Mouse (Mus musculus): ENCODE results near the gene Tbc1d20. TPM values are rescaled to one million over a fixed set of nuclear protein-coding genes. Genes with fewer than 3 reads are reported as not detected.
A peak's percentile ranks its signal among the peaks of the same experiment; 100 is the strongest.

Tbc1d20 gene
- polyA plus RNA-seq, 1 experiment from 2014 or later = 30.3 TPM

DNA sequence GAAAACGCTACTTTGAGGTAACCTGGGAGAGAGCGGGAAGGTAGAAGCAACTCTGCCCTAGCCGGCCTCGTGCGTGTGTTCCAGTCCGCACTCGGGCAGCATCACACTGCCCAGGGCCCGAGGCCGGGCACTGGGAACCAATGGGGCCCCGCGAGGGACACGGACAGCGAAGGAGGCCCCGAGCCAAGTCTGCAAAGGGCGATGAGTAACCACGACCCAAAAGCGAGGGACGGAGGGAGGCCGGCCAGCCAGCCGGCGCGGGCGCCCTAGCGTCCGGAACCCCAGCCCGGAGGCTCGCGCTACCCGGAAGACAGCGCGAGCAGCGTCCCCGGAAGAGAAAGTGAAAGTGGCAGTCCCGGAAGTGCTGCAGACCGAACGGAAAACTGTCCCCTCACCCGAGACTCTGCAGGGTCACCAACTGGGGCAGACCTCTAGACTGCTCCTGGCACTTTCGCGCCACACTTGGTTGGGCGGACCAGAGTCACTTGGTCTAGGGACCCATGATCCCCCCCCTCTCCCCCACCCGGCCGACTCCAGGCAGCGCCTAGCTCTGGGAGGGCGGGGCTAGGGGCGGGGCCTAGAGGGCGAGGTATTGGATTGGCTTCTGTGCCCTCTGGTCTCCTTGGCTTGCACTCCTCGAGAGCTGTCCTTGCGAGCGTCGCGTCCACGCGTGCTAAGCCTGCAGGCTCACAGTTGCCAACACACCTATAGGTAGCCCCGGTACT lies 38.6 kb downstream of the Tbc1d20 start, which contains the start of gene Rbck1:
Rbck1 (minus strand) TSS at position 553 of the 725 bp plus-strand sequence.
- Histone ChIP-seq H3K4me1 (peaks cover 34% of the 10 kb centered on the region), H3K36me3 (peaks cover 37% of the 10 kb centered on the region), H3K27ac (replicated peaks) (peak within 1 kb of the TSS; percentile 93), H3K9me3 (replicated peaks) (no peaks in the 10 kb centered on the region), H3K4me3 (peak within 1 kb of the TSS; percentile 87), H3K27me3 (ENCODE audit: low read depth, poor library complexity, severe bottlenecking) (0 out of 2 replicates have a peak, but pooled peaks cover 5% of the 10 kb centered on the region)
- DNase-seq (ENCODE audit: low spot score) = peak; percentile 94
- under 1% methylated on average over 54 of the region's 54 CpGs for WGBS

DNA sequence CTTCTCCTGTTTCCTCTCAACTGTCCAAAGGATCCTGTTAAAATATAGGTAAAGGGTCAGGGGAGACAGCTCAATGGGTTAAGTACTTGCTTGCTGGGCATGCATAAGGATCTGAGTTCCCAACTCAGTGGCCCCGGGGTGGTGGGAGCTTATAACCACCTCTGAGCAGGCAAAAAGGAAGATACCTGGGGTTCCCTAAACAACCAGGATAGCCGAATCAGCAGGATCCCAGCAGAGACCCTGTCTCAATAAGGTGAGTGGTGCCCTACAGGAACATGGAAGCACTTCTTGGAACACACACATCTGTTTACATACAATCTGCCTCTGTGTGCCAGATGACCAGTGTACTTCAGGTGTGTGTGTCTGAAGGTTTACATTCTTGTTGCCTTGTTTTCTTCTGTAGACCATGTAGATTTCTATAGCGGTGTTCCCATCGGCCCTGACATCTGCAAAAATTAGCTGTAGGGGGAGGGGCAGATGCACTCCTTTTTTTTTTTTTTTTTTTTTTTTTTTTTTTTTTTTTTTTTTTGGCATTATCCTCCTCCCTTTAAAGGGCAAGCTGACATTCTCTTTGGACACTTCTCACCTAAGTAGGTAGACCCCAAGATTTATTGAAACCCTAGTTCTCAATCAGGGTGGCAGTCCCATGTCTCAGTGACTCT lies 39.8 kb downstream of the Tbc1d20 start:
- Histone ChIP-seq H3K36me3 (peaks cover 24% of the 10 kb centered on the region), H3K27me3 (ENCODE audit: low read depth, poor library complexity, severe bottlenecking) (0 out of 2 replicates have a peak, but pooled peaks cover 5% of the 10 kb centered on the region)
- WGBS = 77% methylated on average over 4 of the region's 4 CpGs

DNA sequence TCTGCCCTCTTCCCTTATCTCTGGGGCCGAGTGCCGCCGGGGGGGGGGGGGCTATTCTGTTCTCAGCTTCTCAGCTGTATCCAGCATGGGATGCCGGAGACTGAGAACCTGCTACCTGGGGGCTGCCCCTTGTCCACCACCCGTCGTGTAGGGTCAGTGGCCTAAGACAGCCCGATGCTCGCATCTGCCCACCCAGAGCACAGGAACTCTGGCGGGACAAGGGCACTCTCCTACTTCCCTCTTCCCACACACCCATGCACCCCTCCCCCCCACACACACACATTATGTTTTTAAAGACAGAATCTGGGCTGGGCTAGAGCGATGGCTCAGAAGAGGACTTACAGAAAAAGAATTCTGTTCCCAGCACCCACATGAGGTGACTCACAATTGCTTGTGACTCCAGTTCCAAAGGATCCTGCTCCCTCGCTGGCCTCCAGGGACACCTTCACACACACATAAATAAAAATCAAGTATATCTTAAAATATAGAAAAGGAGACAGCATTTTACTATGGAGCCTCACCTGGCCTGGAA lies 41.7 kb downstream of the Tbc1d20 start:
- 0 out of 2 replicates have a peak, but pooled peaks cover 6% of the 10 kb centered on the region for H3K36me3 ChIP-seq
- H3K4me3 ChIP-seq = no peak overlapping the region
- no peak overlapping the region for H3K27ac ChIP-seq (replicated peaks)
- 0 out of 2 replicates have a peak, but pooled peaks cover 5% of the 10 kb centered on the region for H3K27me3 ChIP-seq (ENCODE audit: low read depth, poor library complexity, severe bottlenecking)
- peaks cover 31% of the 10 kb centered on the region for H3K4me1 ChIP-seq
- DNase-seq (ENCODE audit: low spot score) = no peak
- WGBS = 55% methylated on average over 11 of the region's 11 CpGs
- H3K9me3 ChIP-seq (replicated peaks) = no peaks in the 10 kb centered on the region

More for the DNA sequence above, 39.8 kb downstream of the Tbc1d20 start:
- Histone ChIP-seq H3K9me3 (replicated peaks) (no peaks in the 10 kb centered on the region), H3K27ac (replicated peaks) (no peak overlapping the region), H3K4me3 (no peak overlapping the region), H3K4me1 (peaks cover 34% of the 10 kb centered on the region)
- DNase-seq (ENCODE audit: low spot score) = no peak

GRCm38 (mm10) chr2:152336856-152337255 lies 43.2 kb downstream of the Tbc1d20 start:
- peaks cover 7% of the 10 kb centered on the region for H3K27me3 ChIP-seq (ENCODE audit: low read depth, poor library complexity, severe bottlenecking)
- no peaks in the 10 kb centered on the region for H3K36me3 ChIP-seq
- no peak overlapping the region for H3K4me3 ChIP-seq
- whole genome bisulfite sequencing = 80% methylated on average over 1 of the region's 1 CpGs
- DNase-seq (ENCODE audit: low spot score) = no peak
- H3K9me3 ChIP-seq (replicated peaks) = no peaks in the 10 kb centered on the region
- H3K27ac ChIP-seq (replicated peaks) = no peak overlapping the region
- peaks cover 16% of the 10 kb centered on the region for H3K4me1 ChIP-seq

DNA sequence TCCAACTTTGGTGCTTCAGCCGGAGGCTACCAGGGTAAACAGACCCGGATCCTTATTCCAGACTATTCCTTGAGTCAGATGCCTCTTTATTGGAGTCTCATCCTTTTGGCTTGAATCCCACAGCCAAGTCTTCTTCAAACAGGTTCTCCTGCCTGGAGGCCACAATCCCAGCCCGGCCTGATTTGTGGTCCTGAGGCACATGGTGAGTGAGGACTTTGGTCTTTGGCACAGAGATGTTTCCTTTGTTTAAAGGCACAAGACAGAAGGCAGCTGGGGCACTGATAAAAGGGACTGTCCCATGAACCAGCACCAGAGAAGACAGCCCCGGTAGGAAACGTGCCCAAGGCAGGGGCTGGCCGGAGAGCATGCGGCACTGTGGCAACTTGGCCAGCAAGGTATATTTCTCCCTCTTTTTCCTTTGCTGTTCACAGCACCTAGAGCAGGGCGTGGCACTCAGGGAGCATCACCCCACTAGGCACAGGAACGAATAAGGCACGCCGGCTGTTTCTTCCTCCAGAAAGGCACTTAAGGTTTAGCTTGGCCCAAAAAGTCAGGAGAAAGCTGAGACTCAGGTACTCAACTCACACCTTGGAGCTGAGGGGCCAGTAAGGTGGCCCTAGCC lies 44.1 kb downstream of the Tbc1d20 start:
- H3K27me3 ChIP-seq (ENCODE audit: low read depth, poor library complexity, severe bottlenecking) = peaks cover 15% of the 10 kb centered on the region
- no peak overlapping the region for H3K27ac ChIP-seq (replicated peaks)
- H3K4me3 ChIP-seq = no peak overlapping the region
- WGBS = 92% methylated on average over 11 of the region's 11 CpGs
- peaks cover 15% of the 10 kb centered on the region for H3K4me1 ChIP-seq
- no peaks in the 10 kb centered on the region for H3K36me3 ChIP-seq
- DNase-seq (ENCODE audit: low spot score) = no peak
- no peaks in the 10 kb centered on the region for H3K9me3 ChIP-seq (replicated peaks)

GRCm38 (mm10) chr2:152338319-152338718 lies 44.7 kb downstream of the Tbc1d20 start:
- no peak overlapping the region for H3K4me3 ChIP-seq
- no peaks in the 10 kb centered on the region for H3K36me3 ChIP-seq
- WGBS = 83% methylated on average over 13 of the region's 13 CpGs

DNA sequence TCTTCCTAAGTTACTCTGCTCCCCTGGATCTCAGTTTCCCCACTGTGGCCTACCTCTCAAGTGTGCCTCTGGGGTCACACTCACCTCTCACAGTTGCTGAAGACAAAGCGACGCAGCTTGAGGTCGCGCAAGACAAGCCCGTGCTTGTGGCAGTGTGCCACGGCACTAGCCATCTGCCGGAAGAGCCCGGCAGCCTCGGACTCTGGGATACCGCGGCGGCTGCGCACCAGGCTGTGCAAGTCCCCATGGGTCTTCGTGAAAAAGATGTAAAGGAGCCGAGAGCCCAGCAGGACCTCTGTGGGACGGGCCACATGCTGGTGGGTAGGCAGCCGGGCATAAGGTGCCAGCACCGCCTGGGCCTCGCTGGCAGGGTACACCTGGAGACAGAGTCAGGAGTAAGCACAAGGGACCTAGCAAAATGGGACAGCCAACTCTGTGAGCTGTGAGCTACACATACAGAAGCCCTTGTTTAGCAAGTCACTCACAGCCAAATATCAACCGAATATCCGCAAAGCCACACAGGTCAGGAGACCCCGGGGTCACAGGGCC lies 46.1 kb downstream of the Tbc1d20 start:
- Histone ChIP-seq H3K4me3 (no peak overlapping the region), H3K36me3 (no peaks in the 10 kb centered on the region), H3K27me3 (ENCODE audit: low read depth, poor library complexity, severe bottlenecking) (peaks cover 29% of the 10 kb centered on the region), H3K27ac (replicated peaks) (no peak overlapping the region), H3K9me3 (replicated peaks) (no peaks in the 10 kb centered on the region), H3K4me1 (peaks cover 26% of the 10 kb centered on the region)
- WGBS = 89% methylated on average over 22 of the region's 22 CpGs
- DNase-seq (ENCODE audit: low spot score) = no peak

More at GRCm38 (mm10) chr2:152338319-152338718, 44.7 kb downstream of the Tbc1d20 start:
- no peak for DNase-seq (ENCODE audit: low spot score)
- peaks cover 18% of the 10 kb centered on the region for H3K4me1 ChIP-seq
- no peaks in the 10 kb centered on the region for H3K9me3 ChIP-seq (replicated peaks)
- H3K27me3 ChIP-seq (ENCODE audit: low read depth, poor library complexity, severe bottlenecking) = peaks cover 22% of the 10 kb centered on the region
- H3K27ac ChIP-seq (replicated peaks) = no peak overlapping the region

GRCm38 (mm10) chr2:152343329-152344213 lies 49.9 kb downstream of the Tbc1d20 start, which contains the start of gene Trib3:
Gene Trib3 (minus strand): TSS chr2:152344032.
- no peaks in the 10 kb centered on the region for H3K36me3 ChIP-seq
- H3K4me3 ChIP-seq = peak within 1 kb of the TSS; percentile 67
- no peaks in the 10 kb centered on the region for H3K9me3 ChIP-seq (replicated peaks)
- DNase-seq (ENCODE audit: low spot score) = peak; percentile 78
- under 1% methylated on average over 52 of the region's 52 CpGs for WGBS
- peaks cover 18% of the 10 kb centered on the region for H3K4me1 ChIP-seq
- peaks cover 38% of the 10 kb centered on the region for H3K27me3 ChIP-seq (ENCODE audit: low read depth, poor library complexity, severe bottlenecking)
- H3K27ac ChIP-seq (replicated peaks) = peak within 1 kb of the TSS; percentile 63

DNA sequence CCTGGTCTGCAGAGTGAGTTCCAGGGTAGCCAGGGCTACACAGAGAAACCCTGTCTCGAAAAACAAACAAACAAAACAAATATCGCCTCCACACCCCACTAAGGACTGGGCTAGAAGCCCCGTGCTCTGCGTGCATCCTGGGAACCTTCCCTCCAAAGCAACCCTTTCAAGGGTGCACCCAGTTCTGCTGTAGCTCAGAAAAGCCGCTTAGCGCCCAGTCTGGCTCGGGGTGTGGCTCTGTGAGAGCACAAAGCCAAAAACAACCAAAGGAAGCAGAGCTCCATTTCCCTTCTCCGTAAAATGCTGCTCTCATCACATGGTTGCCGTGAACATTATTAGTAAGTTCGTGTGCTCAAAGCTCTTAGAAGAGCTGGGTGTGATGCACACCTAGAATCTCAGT lies 50.7 kb downstream of the Tbc1d20 start:
- H3K27me3 ChIP-seq (ENCODE audit: low read depth, poor library complexity, severe bottlenecking) = peaks cover 38% of the 10 kb centered on the region
- H3K4me1 ChIP-seq = peaks cover 18% of the 10 kb centered on the region
- peak overlapping the region; percentile 63 for H3K27ac ChIP-seq (replicated peaks)
- 13% methylated on average over 10 of the region's 10 CpGs for WGBS
- no peaks in the 10 kb centered on the region for H3K9me3 ChIP-seq (replicated peaks)
- peak; percentile 21 for DNase-seq (ENCODE audit: low spot score)
- no peaks in the 10 kb centered on the region for H3K36me3 ChIP-seq
- H3K4me3 ChIP-seq = peak overlapping the region; percentile 67

GRCm38 (mm10) chr2:152344909-152345308 lies 51.3 kb downstream of the Tbc1d20 start:
- WGBS = 68% methylated on average over 5 of the region's 5 CpGs
- H3K27ac ChIP-seq (replicated peaks) = no peak overlapping the region
- peaks cover 38% of the 10 kb centered on the region for H3K27me3 ChIP-seq (ENCODE audit: low read depth, poor library complexity, severe bottlenecking)
- DNase-seq (ENCODE audit: low spot score) = no peak
- H3K4me3 ChIP-seq = no peak overlapping the region
- peaks cover 18% of the 10 kb centered on the region for H3K4me1 ChIP-seq
- H3K36me3 ChIP-seq = no peaks in the 10 kb centered on the region
- no peaks in the 10 kb centered on the region for H3K9me3 ChIP-seq (replicated peaks)

GRCm38 (mm10) chr2:152345393-152345792 lies 51.8 kb downstream of the Tbc1d20 start:
- peaks cover 18% of the 10 kb centered on the region for H3K4me1 ChIP-seq
- no peaks in the 10 kb centered on the region for H3K9me3 ChIP-seq (replicated peaks)
- H3K27ac ChIP-seq (replicated peaks) = no peak overlapping the region
- no peak overlapping the region for H3K4me3 ChIP-seq
- H3K27me3 ChIP-seq (ENCODE audit: low read depth, poor library complexity, severe bottlenecking) = peaks cover 38% of the 10 kb centered on the region
- 62% methylated on average over 6 of the region's 6 CpGs for WGBS
- no peaks in the 10 kb centered on the region for H3K36me3 ChIP-seq
- no peak for DNase-seq (ENCODE audit: low spot score)
